In genomic region chr4:3230908-3231684, GRCm38 (mm10) we compare ENCODE assay signal across 9 mouse cellular contexts. TPM values are rescaled to one million over a fixed set of nuclear protein-coding genes. Genes with fewer than 3 reads are reported as not detected.
DNase-seq lines count a peak whose midpoint lies in the region; ATAC-seq and TF ChIP-seq lines count a peak whose summit lies in the region.
"Had no signal": no experiment of that assay in that cellular context is flagged by ENCODE, and none has a peak within 500 bp of the region (broad histone marks: within the 10 kb centered on the region; RNA-seq: fewer than 3 reads in every experiment).

No protein-coding gene starts in this region.

- no peak for TF ChIP-seq CTCF in thymus, adult 2 months (IDR thresholded peaks at IDR 0.05; ENCODE audit: borderline replicate concordance, control insufficient read depth, extremely low read depth, insufficient read depth, low read length, poor library complexity)

- no peak overlapping the region for H3K4me3 ChIP-seq in thymus, adult 2 months (ENCODE audit: control insufficient read depth, insufficient read depth, low read length)

- peak; percentile 64; the same call in 1 of the 2 replicates for ATAC-seq in erythroid progenitor cell, adult 5-6 weeks (replicated peaks; ENCODE audit: low FRiP score, poor library complexity, severe bottlenecking)
- peak; percentile 34; the same call in 1 of the 2 replicates for ATAC-seq in megakaryocyte, adult 5-6 weeks (ENCODE audit: poor library complexity, severe bottlenecking)

- H3K27me3 ChIP-seq in thymus, adult 2 months (ENCODE audit: control insufficient read depth, insufficient read depth, low read length), result no peaks in the 10 kb centered on the region

- intact Hi-C loops in heart, postnatal 14 days (cut with DNase I), result no loop called here

- 5% methylated on average over 43 of the region's 48 CpGs for WGBS in thymus, adult 2 months

- no peaks in the 10 kb centered on the region for H3K4me1 ChIP-seq in thymus, adult 2 months (replicated peaks; ENCODE audit: control insufficient read depth, insufficient read depth, low read length)

- no peaks in the 10 kb centered on the region for H3K36me3 ChIP-seq in thymus, adult 2 months (ENCODE audit: control insufficient read depth, insufficient read depth, low read length)

- H3K27ac ChIP-seq in thymus, adult 2 months (ENCODE audit: control insufficient read depth, insufficient read depth, low read length), result no peak overlapping the region

- no peak for TF ChIP-seq POLR2A in thymus, adult 2 months (IDR thresholded peaks at IDR 0.05; ENCODE audit: control insufficient read depth, extremely low read depth, insufficient read depth, low read length, poor library complexity)

- peak; percentile 36 for DNase-seq in adrenal gland, adult 8-10 months
- DNase-seq in heart, postnatal 14 days, result peak; percentile 75
- DNase-seq in kidney, postnatal 25 days, result peak; percentile 66 to 86
- DNase-seq in urinary bladder, postnatal 10 days (ENCODE audit: low spot score), result peak; percentile 32
- no peak for DNase-seq in layer of hippocampus, postnatal 36 days
- DNase-seq in thymus, adult 2 months, result no peak

RNA-seq across cellular contexts. Expression of gene Vmn1r3, which starts 45.9 kb away (rescaled TPM):
- 1 to 10 TPM in 1 of 4 experiments, not detected in 3; 1.6 TPM for total RNA-seq in adrenal gland, adult 8-10 months (2022)
- total RNA-seq in erythroid progenitor cell, adult 5-6 weeks (2015; ENCODE audit: low replicate concordance), result not detected in 2 replicates
- not detected in 2 replicates for total RNA-seq in erythroid progenitor cell, adult 5-6 weeks (2017; ENCODE audit: low replicate concordance)
- not detected for total RNA-seq in heart, postnatal 14 days (2021)
- not detected in 2 replicates for total RNA-seq in megakaryocyte, adult 5-6 weeks (2015)
- total RNA-seq in megakaryocyte, adult 5-6 weeks (2017), result not detected in 2 replicates
- not detected for total RNA-seq in layer of hippocampus, postnatal 36 days (2021)
- 0.09 TPM in 1 of 2 replicates, not detected in the other for polyA plus RNA-seq in thymus, adult 2 months (2012; rRNA removed)
- polyA plus RNA-seq: spleen, adult 2 months had no signal

Comparison
In these comparisons a context has a peak if more than half of its experiments do, and no peak if none do; other contexts are left out.
1. DNase-seq: peak in adrenal gland, adult 8-10 months (single experiment), heart, postnatal 14 days (2 of 2), kidney, postnatal 25 days (2 of 2) and urinary bladder, postnatal 10 days (single experiment); none in layer of hippocampus, postnatal 36 days (0 of 2) and thymus, adult 2 months (single experiment).